Mouse (Mus musculus) testis, adult 2 months (tissue): ENCODE data around the gene Mrps12. TPM values are rescaled to one million over a fixed set of nuclear protein-coding genes. Genes with fewer than 3 reads are reported as not detected.
"Not testable (repeated sequence)": the region's sequence is repeated elsewhere in the genome, so short reads cannot be mapped to it uniquely, and the experiment has no call there.

Source experiments
- H3K27ac ChIP-seq: fragments of 200-500 bp; 2 replicates; pipeline ENCODE4 v1.5.1; 2012; ENCODE audit warnings: low read depth, low read length; ENCODE audit not compliant: control insufficient read depth, insufficient read depth
- H3K27me3 ChIP-seq: fragments of 200-500 bp; 2 replicates; pipeline ENCODE4 v1.6.1; 2012; ENCODE audit warnings: mild to moderate bottlenecking, low read length, moderate library complexity; ENCODE audit not compliant: control insufficient read depth, insufficient read depth
- H3K36me3 ChIP-seq: fragments of 200-500 bp; 2 replicates; pipeline ENCODE4 v1.6.1; 2012; ENCODE audit warnings: mild to moderate bottlenecking, low read length; ENCODE audit not compliant: control insufficient read depth, insufficient read depth
- H3K4me1 ChIP-seq: fragments of 200-500 bp; 2 replicates; pipeline ENCODE4 v1.6.1; 2012; ENCODE audit warnings: low read length; ENCODE audit not compliant: control insufficient read depth, insufficient read depth
- H3K4me3 ChIP-seq: fragments of 200-500 bp; 2 replicates; pipeline ENCODE4 v1.5.1; 2012; ENCODE audit warnings: low read depth, mild to moderate bottlenecking, low read length, moderate library complexity, mixed read lengths; ENCODE audit not compliant: control insufficient read depth
- CTCF ChIP-seq: fragments of 200-500 bp; IDR thresholded peaks from 2 replicates; pipeline ENCODE4 v1.5.1; 2012; ENCODE audit warnings: low read depth, mild to moderate bottlenecking, inconsistent platforms, low read length, moderate library complexity; ENCODE audit not compliant: control insufficient read depth, insufficient read depth, insufficient replicate concordance
- POLR2A ChIP-seq: fragments of 200-500 bp; IDR thresholded peaks from 2 replicates; pipeline ENCODE4 v1.6.1; 2012; ENCODE audit warnings: low read depth, mild to moderate bottlenecking, inconsistent platforms, low read length, moderate library complexity; ENCODE audit not compliant: control insufficient read depth
- polyA plus RNA-seq: library from polyadenylated mRNA; depleted of rRNA; stranded (reverse); fragments of >200 nt; gene quantifications from 2 replicates; pipeline ENCODE4 v1.2.3, GENCODE M21; 2012

Gene Mrps12
- polyA plus RNA-seq, 1 experiment, result 29.5 TPM

- H3K27ac ChIP-seq, result no peak overlapping the region
- H3K36me3 ChIP-seq, result no peaks in the 10 kb centered on the region
- no peaks in the 10 kb centered on the region for H3K27me3 ChIP-seq
- 0 out of 2 replicates have a peak, but pooled peaks cover 2% of the 10 kb centered on the region for H3K4me1 ChIP-seq
- TF ChIP-seq CTCF (no peak), POLR2A (no peak)
- H3K4me3 ChIP-seq, result no peak overlapping the region
Measured at GRCm38 (mm10) chr7:28702601-28703143, 38.9 kb downstream of the Mrps12 start.

- H3K27ac ChIP-seq, H3K27me3 ChIP-seq, H3K4me1 ChIP-seq, H3K36me3 ChIP-seq, H3K4me3 ChIP-seq: not testable (repeated sequence)
Measured at GRCm38 (mm10) chr7:28701306-28701705, 40.3 kb downstream of the Mrps12 start.

DNA sequence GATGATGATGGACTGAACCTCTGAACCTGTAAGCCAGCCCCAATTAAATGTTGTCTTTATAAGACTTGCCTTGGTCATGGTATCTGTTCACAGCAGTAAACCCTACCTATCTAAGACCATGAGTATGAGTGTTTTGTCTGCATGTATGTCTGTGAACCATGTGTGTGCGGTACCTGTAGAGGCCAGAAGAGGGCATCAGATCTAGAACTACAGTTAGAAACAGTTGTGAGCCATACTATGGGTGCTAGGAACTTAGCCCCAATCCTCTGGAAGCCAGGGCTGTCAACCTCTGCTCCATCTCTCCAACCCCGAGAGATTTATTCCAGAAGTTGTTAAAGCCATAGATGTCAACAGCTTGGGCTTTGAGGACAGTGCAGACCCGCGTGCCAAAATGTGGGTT lies 41.4 kb downstream of the Mrps12 start:
- no peak for TF ChIP-seq POLR2A
- no peak for TF ChIP-seq CTCF
- Histone ChIP-seq H3K4me3 (no peak overlapping the region), H3K36me3 (no peaks in the 10 kb centered on the region), H3K4me1 (0 out of 2 replicates have a peak, but pooled peaks cover 2% of the 10 kb centered on the region), H3K27me3 (no peaks in the 10 kb centered on the region), H3K27ac (no peak overlapping the region)

DNA sequence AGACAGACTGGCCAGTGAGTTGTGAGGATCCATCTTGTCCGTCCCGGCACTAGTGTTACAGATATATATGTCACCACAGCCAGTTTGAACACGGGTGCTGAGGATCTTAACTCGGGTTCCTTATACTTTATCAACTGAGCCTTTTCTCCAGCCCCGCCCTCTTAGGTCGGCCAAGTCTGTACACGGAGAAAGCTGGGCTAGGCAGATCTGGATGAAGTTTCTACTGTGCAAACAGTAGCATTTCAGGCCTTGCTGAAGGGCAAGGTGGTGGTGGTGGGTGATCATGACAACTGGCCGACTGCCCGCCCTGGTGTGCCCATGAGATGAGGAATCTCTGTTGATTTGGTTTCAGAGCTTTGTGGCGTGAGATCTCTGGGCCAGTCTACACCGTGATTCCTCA lies 44.3 kb downstream of the Mrps12 start:
- peaks cover 12% of the 10 kb centered on the region for H3K4me1 ChIP-seq
- H3K27ac ChIP-seq, result peak overlapping the region; percentile 63
- no peaks in the 10 kb centered on the region for H3K36me3 ChIP-seq
- no peaks in the 10 kb centered on the region for H3K27me3 ChIP-seq
- TF ChIP-seq CTCF (no peak), POLR2A (no peak)
- no peak overlapping the region for H3K4me3 ChIP-seq

- Histone ChIP-seq H3K27me3 (no peaks in the 10 kb centered on the region), H3K4me1 (peaks cover 10% of the 10 kb centered on the region), H3K36me3 (no peaks in the 10 kb centered on the region), H3K27ac (peak overlapping the region; percentile 67), H3K4me3 (no peak overlapping the region)
- TF ChIP-seq POLR2A (no peak), CTCF (no peak)
Measured at GRCm38 (mm10) chr7:28694966-28695511, 46.6 kb downstream of the Mrps12 start.

DNA sequence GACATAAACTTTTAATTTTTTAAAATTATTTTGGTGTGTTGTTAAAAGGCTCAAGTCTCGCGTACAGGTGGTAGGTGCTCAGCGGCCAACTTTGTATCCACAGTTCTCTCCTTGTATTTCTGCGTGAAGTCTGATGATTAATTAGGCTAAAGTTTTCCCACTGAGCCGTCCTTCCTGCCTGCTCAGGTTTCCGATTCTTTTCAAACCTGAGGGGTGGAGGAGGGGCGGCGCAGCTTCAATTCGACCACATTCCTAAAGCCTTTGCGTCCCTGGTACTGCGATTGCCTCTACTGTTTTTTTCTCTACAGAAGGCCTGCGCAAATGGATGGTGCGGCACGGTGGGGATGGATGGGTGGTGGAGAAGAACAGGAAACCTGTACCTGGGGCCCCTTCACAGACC lies 47.2 kb downstream of the Mrps12 start:
- Histone ChIP-seq H3K27me3 (no peaks in the 10 kb centered on the region), H3K4me3 (no peak overlapping the region), H3K4me1 (peaks cover 10% of the 10 kb centered on the region), H3K27ac (peak overlapping the region; percentile 8; the same call in 1 of the 2 replicates), H3K36me3 (no peaks in the 10 kb centered on the region)
- TF ChIP-seq CTCF (no peak), POLR2A (no peak)

GRCm38 (mm10) chr7:28693321-28693966 lies 48.2 kb downstream of the Mrps12 start:
- Histone ChIP-seq H3K4me3 (peak overlapping the region; percentile 72), H3K27me3 (no peaks in the 10 kb centered on the region), H3K27ac (peak overlapping the region; percentile 65), H3K4me1 (peaks cover 10% of the 10 kb centered on the region), H3K36me3 (no peaks in the 10 kb centered on the region)
- TF ChIP-seq CTCF (no peak), POLR2A (peak; percentile 52; the same call in 1 of the 2 replicates)
